Mouse (Mus musculus): ENCODE measurements at regions not wholly inside any gene's neighbourhood (a gene's known extent, or its start where the extent isn't known, plus 50 kb on each side); places are given as distances from the start of the nearest gene placed in this dataset.

GRCm38 (mm10) chr14:61950004-61950403, 342.4 kb upstream of the Rnaseh2b start:
- H3K79me3 ChIP-seq (ENCODE audit: low read depth), result no peaks in the 10 kb centered on the region
- no peaks in the 10 kb centered on the region for H3K36me3 ChIP-seq (ENCODE audit: control insufficient read depth, insufficient read depth)
- no peaks in the 10 kb centered on the region for H3K27me3 ChIP-seq (ENCODE audit: control insufficient read depth, insufficient read depth, insufficient read length)
- H3ac ChIP-seq (ENCODE audit: control insufficient read depth, insufficient read length, low read depth), result no peak overlapping the region
- no peak overlapping the region for H3K4me3 ChIP-seq (ENCODE audit: insufficient read depth, poor library complexity, severe bottlenecking)
- TF ChIP-seq FOSL1 (IDR thresholded peaks at IDR 0.05; ENCODE audit: insufficient read depth, low read length, poor library complexity, severe bottlenecking) (no peak), MYOG (IDR thresholded peaks at IDR 0.05; ENCODE audit: control insufficient read depth, extremely low read depth, insufficient read length) (no peak), USF1 (IDR thresholded peaks at IDR 0.05; ENCODE audit: low read depth) (no peak)
- H3K79me2 ChIP-seq (ENCODE audit: control insufficient read depth, insufficient read depth), result no peaks in the 10 kb centered on the region

GRCm38 (mm10) chr14:61953029-61953428, 339.4 kb upstream of the Rnaseh2b start:
- TF ChIP-seq CEBPB (IDR thresholded peaks at IDR 0.05; ENCODE audit: low read depth) (no peak), MAX (IDR thresholded peaks at IDR 0.05) (no peak), FOSL1 (IDR thresholded peaks at IDR 0.05; ENCODE audit: insufficient read depth, low read length, poor library complexity, severe bottlenecking) (no peak), USF1 (IDR thresholded peaks at IDR 0.05; ENCODE audit: low read depth) (no peak)
- H3K79me2 ChIP-seq (ENCODE audit: control insufficient read depth, insufficient read depth), result no peaks in the 10 kb centered on the region
- no peak overlapping the region for H3K4me3 ChIP-seq (ENCODE audit: insufficient read depth, poor library complexity, severe bottlenecking)
- no peaks in the 10 kb centered on the region for H3K79me3 ChIP-seq (ENCODE audit: low read depth)
- H3ac ChIP-seq (ENCODE audit: control insufficient read depth, insufficient read length, low read depth), result no peak overlapping the region
- H3K36me3 ChIP-seq (ENCODE audit: control insufficient read depth, insufficient read depth), result no peaks in the 10 kb centered on the region
- no peaks in the 10 kb centered on the region for H3K27me3 ChIP-seq (ENCODE audit: control insufficient read depth, insufficient read depth, insufficient read length)

- Histone ChIP-seq H3K79me3 (ENCODE audit: low read depth) (no peaks in the 10 kb centered on the region), H3K79me2 (ENCODE audit: control insufficient read depth, insufficient read depth) (no peaks in the 10 kb centered on the region), H3K27me3 (ENCODE audit: control insufficient read depth, insufficient read depth, insufficient read length) (no peaks in the 10 kb centered on the region), H3K4me3 (ENCODE audit: insufficient read depth, poor library complexity, severe bottlenecking) (no peak overlapping the region), H3K36me3 (ENCODE audit: control insufficient read depth, insufficient read depth) (no peaks in the 10 kb centered on the region), H3ac (ENCODE audit: control insufficient read depth, insufficient read length, low read depth) (no peak overlapping the region)
- TF ChIP-seq CEBPB (IDR thresholded peaks at IDR 0.05; ENCODE audit: low read depth) (no peak), FOSL1 (IDR thresholded peaks at IDR 0.05; ENCODE audit: insufficient read depth, low read length, poor library complexity, severe bottlenecking) (no peak), MAX (IDR thresholded peaks at IDR 0.05) (no peak), MYOG (IDR thresholded peaks at IDR 0.05; ENCODE audit: control insufficient read depth, extremely low read depth, insufficient read length) (no peak), USF1 (IDR thresholded peaks at IDR 0.05; ENCODE audit: low read depth) (no peak), MYOD1 (IDR thresholded peaks at IDR 0.05; ENCODE audit: control insufficient read depth, insufficient read length, low read depth) (no peak), CTCF (IDR thresholded peaks at IDR 0.05; ENCODE audit: control insufficient read depth, insufficient read depth, insufficient read length) (no peak)
Measured at GRCm38 (mm10) chr14:61955416-61955815, 337.0 kb upstream of the Rnaseh2b start.

GRCm38 (mm10) chr14:61960243-61960957, 332.0 kb upstream of the Rnaseh2b start:
- Histone ChIP-seq H3K79me2 (ENCODE audit: control insufficient read depth, insufficient read depth) (no peaks in the 10 kb centered on the region), H3K4me3 (ENCODE audit: insufficient read depth, poor library complexity, severe bottlenecking) (no peak overlapping the region), H3K36me3 (ENCODE audit: control insufficient read depth, insufficient read depth) (no peaks in the 10 kb centered on the region), H3K79me3 (ENCODE audit: low read depth) (no peaks in the 10 kb centered on the region), H3ac (ENCODE audit: control insufficient read depth, insufficient read length, low read depth) (no peak overlapping the region), H3K27me3 (ENCODE audit: control insufficient read depth, insufficient read depth, insufficient read length) (no peaks in the 10 kb centered on the region)
- TF ChIP-seq CEBPB (IDR thresholded peaks at IDR 0.05; ENCODE audit: low read depth) (no peak), MAX (IDR thresholded peaks at IDR 0.05) (no peak), CTCF (IDR thresholded peaks at IDR 0.05; ENCODE audit: control insufficient read depth, insufficient read depth, insufficient read length) (no peak)

DNA sequence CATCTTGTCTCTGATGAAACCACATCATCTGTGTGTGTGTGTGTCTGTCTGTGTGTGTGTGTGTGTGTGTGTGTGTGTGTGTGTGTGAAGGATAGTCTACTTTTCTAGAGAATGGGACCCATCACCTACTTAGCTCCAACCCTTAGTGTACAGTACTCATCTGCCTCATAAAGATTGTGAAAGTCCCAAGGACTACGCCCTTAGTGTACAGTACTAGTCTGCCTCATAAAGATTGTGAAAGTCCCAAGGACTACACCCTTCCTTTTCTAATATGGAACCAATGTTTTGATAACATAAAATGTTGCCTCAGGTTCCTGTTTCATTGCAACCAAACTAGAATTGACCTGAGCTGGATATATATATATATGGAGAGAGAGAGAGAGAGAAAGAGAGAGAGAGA, 323.9 kb upstream of the Rnaseh2b start:
- no peak overlapping the region for H3K4me3 ChIP-seq (ENCODE audit: insufficient read depth, poor library complexity, severe bottlenecking)
- TF ChIP-seq CTCF (IDR thresholded peaks at IDR 0.05; ENCODE audit: control insufficient read depth, insufficient read depth, insufficient read length), result no peak
- no peak for TF ChIP-seq MYOD1 (IDR thresholded peaks at IDR 0.05; ENCODE audit: control insufficient read depth, insufficient read length, low read depth)
- no peak for TF ChIP-seq FOSL1 (IDR thresholded peaks at IDR 0.05; ENCODE audit: insufficient read depth, low read length, poor library complexity, severe bottlenecking)
- TF ChIP-seq MYOG (IDR thresholded peaks at IDR 0.05; ENCODE audit: control insufficient read depth, extremely low read depth, insufficient read length), result no peak
- TF ChIP-seq USF1 (IDR thresholded peaks at IDR 0.05; ENCODE audit: low read depth), result no peak
- no peak for TF ChIP-seq MAX (IDR thresholded peaks at IDR 0.05)
- no peak for TF ChIP-seq CEBPB (IDR thresholded peaks at IDR 0.05; ENCODE audit: low read depth)
- H3ac ChIP-seq (ENCODE audit: control insufficient read depth, insufficient read length, low read depth), result no peak overlapping the region
- H3K36me3 ChIP-seq (ENCODE audit: control insufficient read depth, insufficient read depth), result no peaks in the 10 kb centered on the region
- no peaks in the 10 kb centered on the region for H3K79me3 ChIP-seq (ENCODE audit: low read depth)
- H3K27me3 ChIP-seq (ENCODE audit: control insufficient read depth, insufficient read depth, insufficient read length), result peaks cover 3% of the 10 kb centered on the region
- no peaks in the 10 kb centered on the region for H3K79me2 ChIP-seq (ENCODE audit: control insufficient read depth, insufficient read depth)

- no peaks in the 10 kb centered on the region for H3K36me3 ChIP-seq (ENCODE audit: control insufficient read depth, insufficient read depth)
- H3K27me3 ChIP-seq (ENCODE audit: control insufficient read depth, insufficient read depth, insufficient read length), result peaks cover 3% of the 10 kb centered on the region
- no peak overlapping the region for H3ac ChIP-seq (ENCODE audit: control insufficient read depth, insufficient read length, low read depth)
- no peak overlapping the region for H3K4me3 ChIP-seq (ENCODE audit: insufficient read depth, poor library complexity, severe bottlenecking)
- no peaks in the 10 kb centered on the region for H3K79me2 ChIP-seq (ENCODE audit: control insufficient read depth, insufficient read depth)
- TF ChIP-seq CTCF (IDR thresholded peaks at IDR 0.05; ENCODE audit: control insufficient read depth, insufficient read depth, insufficient read length), result no peak
- H3K79me3 ChIP-seq (ENCODE audit: low read depth), result no peaks in the 10 kb centered on the region
Measured at GRCm38 (mm10) chr14:61968957-61969535, 323.3 kb upstream of the Rnaseh2b start.

Data from C2C12 (cell line).